Mouse (Mus musculus) heart, embryonic 16.5 days (tissue): ENCODE data around the gene Dnttip1. TPM values are rescaled to one million over a fixed set of nuclear protein-coding genes. Genes with fewer than 3 reads are reported as not detected.

Source experiments
- ATAC-seq: fragments of 200-750 bp; cut with Nextera tagmentation; replicated peaks from 2 replicates; pipeline ENCODE4 v1.8.0; 2017; ENCODE audit warnings: moderate number of reproducible peaks; ENCODE audit not compliant: insufficient read depth, low FRiP score; ENCODE audit errors: extremely low read depth
- H3K27ac ChIP-seq: fragments of 300-500 bp; sonication (generic); 2 replicates; pipeline ENCODE4 v1.5.1; 2014; ENCODE audit warnings: mild to moderate bottlenecking, low read length, control low read depth, moderate library complexity
- H3K27me3 ChIP-seq: fragments of 300-500 bp; sonication (generic); 2 replicates; pipeline ENCODE4 v1.6.1; 2014; ENCODE audit warnings: low read length, mixed read lengths; ENCODE audit not compliant: control insufficient read depth, insufficient read depth
- H3K36me3 ChIP-seq: fragments of 300-500 bp; sonication (generic); 2 replicates; pipeline ENCODE4 v1.6.1; 2014; ENCODE audit not compliant: control insufficient read depth, insufficient read depth
- H3K4me1 ChIP-seq: fragments of 300-500 bp; sonication (generic); 2 replicates; pipeline ENCODE4 v1.6.1; 2014; ENCODE audit warnings: low read length, mixed read lengths; ENCODE audit not compliant: control insufficient read depth, insufficient read depth
- H3K4me2 ChIP-seq: fragments of 300-500 bp; sonication (generic); 2 replicates; pipeline ENCODE4 v1.6.1; 2014; ENCODE audit warnings: low read depth, mild to moderate bottlenecking, control low read depth, low read length
- H3K4me3 ChIP-seq: fragments of 300-500 bp; sonication (generic); 2 replicates; pipeline ENCODE4 v1.5.1; 2014; ENCODE audit warnings: mild to moderate bottlenecking, control low read depth, low read length
- H3K9ac ChIP-seq: fragments of 300-500 bp; sonication (generic); 2 replicates; pipeline ENCODE4 v1.6.1; 2014; ENCODE audit warnings: low read length, control low read depth
- H3K9me3 ChIP-seq: fragments of 300-500 bp; sonication (generic); replicated peaks from 2 replicates; pipeline ENCODE4 v1.6.1; 2016; ENCODE audit warnings: low read length; ENCODE audit not compliant: control insufficient read depth
- WGBS: fragments of 180-500 bp; shearing (Covaris S2); extraction: QIAGEN DNeasy Blood & Tissue Kit; methylation state at CpG from one replicate; pipeline ENCODE4 v1.1.7; 2014; 5-methylcytosine and 5-hydroxymethylcytosine counted together
- polyA plus RNA-seq: library from polyadenylated mRNA; unstranded; fragments of >200 nt; fragmentation: Nextera tagmentation; extraction: Ambion mirVana; gene quantifications from 2 replicates; pipeline ENCODE4 v1.2.1, GENCODE M21; 2015

Dnttip1 gene
- polyA plus RNA-seq, 1 experiment from 2014 or later, result 58.7 TPM

DNA sequence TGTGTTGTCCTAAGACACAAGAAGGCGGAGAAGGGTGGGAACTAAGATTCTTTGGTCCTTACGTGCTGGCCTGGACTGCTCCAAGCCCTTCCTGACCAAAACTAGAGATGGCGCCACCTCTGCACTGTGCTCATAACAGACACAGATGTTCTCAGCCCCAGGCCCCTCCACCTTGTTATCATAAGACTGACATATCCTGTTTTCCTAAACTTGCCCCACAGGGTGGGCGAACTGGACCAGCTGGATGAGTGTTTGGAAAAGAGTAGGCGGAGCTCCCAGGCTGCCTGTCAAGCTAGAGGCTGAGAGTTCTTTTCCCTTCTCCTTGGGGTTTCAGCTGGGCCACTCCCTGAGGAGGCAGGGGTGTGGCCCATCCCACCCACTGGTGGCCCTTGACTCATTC is 71.9 kb downstream of the Dnttip1 start:
- Histone ChIP-seq H3K27ac (no peak overlapping the region), H3K4me3 (no peak overlapping the region), H3K9me3 (no peaks in the 10 kb centered on the region), H3K4me1 (peaks cover 7% of the 10 kb centered on the region), H3K9ac (no peak overlapping the region), H3K36me3 (no peaks in the 10 kb centered on the region), H3K4me2 (no peak overlapping the region), H3K27me3 (no peaks in the 10 kb centered on the region)
- no peak for ATAC-seq
- WGBS, result 65% methylated on average over 5 of the region's 5 CpGs

Other genes starting within 250 kb of the Dnttip1 start
- 45.3 and 46.2 TPM in 2 replicates for gene Pigt, start 248.5 kb upstream of the Dnttip1 start, polyA plus RNA-seq
- 21.3 and 50.0 TPM in 2 replicates for gene Wfdc2, start 183.6 kb upstream of the Dnttip1 start, polyA plus RNA-seq
- gene Spint3, start 172.5 kb upstream of the Dnttip1 start, polyA plus RNA-seq, result not detected in 2 replicates
- 0.19 and 0.30 TPM in 2 replicates for gene Wfdc6a, start 160.5 kb upstream of the Dnttip1 start, polyA plus RNA-seq
- not detected in 2 replicates for gene Eppin, start 152.4 kb upstream of the Dnttip1 start, polyA plus RNA-seq
- gene Wfdc6b, start 132.5 kb upstream of the Dnttip1 start, polyA plus RNA-seq, result not detected in 2 replicates
- not detected in 2 replicates for gene Wfdc8, start 132.4 kb upstream of the Dnttip1 start, polyA plus RNA-seq
- gene Wfdc16, start 107.2 kb upstream of the Dnttip1 start, polyA plus RNA-seq, result not detected in 2 replicates
- 0.35 TPM in 1 of 2 replicates, not detected in the other for gene Wfdc10, start 89.9 kb upstream of the Dnttip1 start, polyA plus RNA-seq
- not detected in 2 replicates for gene Wfdc9, start 89.4 kb upstream of the Dnttip1 start, polyA plus RNA-seq
- gene Wfdc11, start 71.9 kb upstream of the Dnttip1 start, polyA plus RNA-seq, result not detected in 2 replicates
- 0.35 TPM in 1 of 2 replicates, not detected in the other for gene Wfdc13, start 60.9 kb upstream of the Dnttip1 start, polyA plus RNA-seq
- gene Spint4, start 47.5 kb upstream of the Dnttip1 start, polyA plus RNA-seq, result not detected in 2 replicates
- gene Spint5, start 30.7 kb upstream of the Dnttip1 start, polyA plus RNA-seq, result not detected in 2 replicates
- gene Wfdc3, start 52 bp upstream of the Dnttip1 start, polyA plus RNA-seq, result 0.51 and 0.80 TPM in 2 replicates
- gene Ube2c, start 23.9 kb downstream of the Dnttip1 start, polyA plus RNA-seq, result 388 and 390 TPM in 2 replicates
- 6.7 and 28.8 TPM in 2 replicates for gene Tnnc2, start 34.0 kb downstream of the Dnttip1 start, polyA plus RNA-seq
- gene Snx21, start 39.8 kb downstream of the Dnttip1 start, polyA plus RNA-seq, result 40.6 and 45.6 TPM in 2 replicates
- 15.7 and 16.7 TPM in 2 replicates for gene Acot8, start 58.9 kb downstream of the Dnttip1 start, polyA plus RNA-seq
- 5.9 and 6.4 TPM in 2 replicates for gene Zswim3, start 59.1 kb downstream of the Dnttip1 start, polyA plus RNA-seq
- gene Zswim1, start 76.7 kb downstream of the Dnttip1 start, polyA plus RNA-seq, result 10.6 and 12.1 TPM in 2 replicates
- 0.42 TPM in 1 of 2 replicates, not detected in the other for gene Spata25, start 82.6 kb downstream of the Dnttip1 start, polyA plus RNA-seq
- gene Ctsa, start 86.9 kb downstream of the Dnttip1 start, polyA plus RNA-seq, result 173 and 184 TPM in 2 replicates
- gene Neurl2, start 87.5 kb downstream of the Dnttip1 start, polyA plus RNA-seq, result 50.6 and 52.8 TPM in 2 replicates
- 52.0 and 67.2 TPM in 2 replicates for gene Pltp, start 111.7 kb downstream of the Dnttip1 start, polyA plus RNA-seq
- 53.4 and 54.5 TPM in 2 replicates for gene Pcif1, start 133.3 kb downstream of the Dnttip1 start, polyA plus RNA-seq
- gene Zfp335, start 165.8 kb downstream of the Dnttip1 start, polyA plus RNA-seq, result 9.2 and 9.5 TPM in 2 replicates
- gene Mmp9, start 194.8 kb downstream of the Dnttip1 start, polyA plus RNA-seq, result 3.8 and 9.7 TPM in 2 replicates
- gene Slc12a5, start 214.8 kb downstream of the Dnttip1 start, polyA plus RNA-seq, result 0.21 and 0.68 TPM in 2 replicates